Mouse (Mus musculus) brown adipose tissue, adult 24 weeks (tissue): ENCODE results near the gene Drd1. TPM values are rescaled to one million over a fixed set of nuclear protein-coding genes. Genes with fewer than 3 reads are reported as not detected.
A peak's percentile ranks its signal among the peaks of the same experiment; 100 is the strongest.

Experiments used
- H3K27ac ChIP-seq: fragments of 200-500 bp; replicated peaks from 2 replicates; pipeline ENCODE4 v1.5.1; 2012; ENCODE audit warnings: low read depth, mild to moderate bottlenecking, low read length
- H3K4me1 ChIP-seq: fragments of 200-500 bp; 2 replicates; pipeline ENCODE4 v1.6.1; 2012; ENCODE audit warnings: low read length, mixed read lengths; ENCODE audit not compliant: control insufficient read depth, insufficient read depth, insufficient read length
- H3K4me3 ChIP-seq: fragments of 200-500 bp; 2 replicates; pipeline ENCODE4 v1.5.1; 2012; ENCODE audit warnings: low read depth, mild to moderate bottlenecking, low read length, moderate library complexity; ENCODE audit not compliant: insufficient read depth
- polyA plus RNA-seq: library from polyadenylated mRNA; stranded (reverse); fragments of >200 nt; gene quantifications from 2 replicates; pipeline ENCODE4 v1.2.4, GENCODE M21; 2012; ENCODE audit not compliant: missing spikeins, insufficient read depth, insufficient read length

Gene Drd1
- polyA plus RNA-seq: 0.48 TPM in 1 of 2 replicates, not detected in the other

DNA sequence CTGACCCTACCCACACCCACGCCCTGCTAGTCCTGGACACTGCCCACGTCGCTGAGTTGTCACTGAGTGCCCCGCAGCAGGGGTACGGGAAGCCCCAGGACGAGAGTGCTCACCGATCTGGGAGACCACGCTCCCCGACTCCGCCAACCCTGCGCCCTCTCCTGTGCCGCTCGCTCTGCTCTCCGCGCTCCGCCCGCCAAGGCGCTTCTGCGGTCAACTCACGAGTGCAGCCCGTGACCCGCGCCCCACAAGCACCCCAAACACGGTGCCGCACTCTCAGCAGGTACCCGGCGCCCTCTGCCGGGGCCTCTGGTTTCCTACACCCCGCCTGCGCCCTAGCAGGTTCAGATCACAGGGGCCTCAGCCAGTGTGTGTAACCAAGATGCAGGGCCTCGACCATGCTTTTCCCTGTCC, at the start of gene Drd1:
Drd1 (minus strand) TSS at position 258 of the 414 bp plus-strand sequence.
- Histone ChIP-seq H3K4me3 (peak within 1 kb of the TSS; percentile 51), H3K27ac (no peak within 1 kb of the TSS), H3K4me1 (no peaks in the 10 kb centered on the region)

DNA sequence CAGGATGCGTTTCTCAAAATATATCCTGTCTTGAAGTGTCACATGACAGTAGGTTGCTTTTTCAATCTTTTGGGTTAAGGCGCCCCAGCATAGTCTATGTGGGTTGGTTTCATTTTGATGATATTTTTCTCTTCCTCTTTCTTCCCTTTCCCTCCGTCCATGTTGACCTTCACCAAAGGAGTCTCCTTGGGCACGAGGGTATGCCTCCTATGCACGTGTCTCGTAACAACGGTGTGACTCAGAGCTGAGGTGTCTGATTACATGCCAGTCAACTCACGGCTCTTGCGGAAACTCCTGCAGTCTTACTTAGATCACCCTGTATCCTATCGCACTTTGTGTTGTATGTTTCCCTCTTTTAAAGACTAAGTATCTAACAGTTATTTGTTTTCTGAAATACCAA, 48.4 kb upstream of the Drd1 start:
- H3K4me1 ChIP-seq: no peaks in the 10 kb centered on the region
- no peak overlapping the region for H3K4me3 ChIP-seq
- no peak overlapping the region for H3K27ac ChIP-seq

DNA sequence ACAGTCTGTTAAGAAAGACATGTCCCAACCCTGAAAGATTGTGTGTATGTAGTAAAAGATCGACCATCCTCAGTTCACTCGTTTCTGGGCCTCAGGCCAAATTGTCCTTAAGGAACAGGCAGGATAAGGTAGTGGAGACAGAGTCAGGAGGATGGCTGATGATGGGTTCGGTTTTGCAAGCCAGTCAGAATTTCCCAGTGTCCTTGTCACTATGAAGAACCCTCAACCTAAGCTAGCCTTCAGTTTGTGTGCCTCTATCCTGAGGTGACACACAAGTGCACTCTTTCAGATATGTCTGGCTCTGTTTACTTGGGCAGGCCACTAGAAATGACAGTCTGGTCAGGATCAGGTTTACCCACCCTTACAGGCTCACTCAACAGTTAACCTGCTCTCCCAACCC, 47.8 kb upstream of the Drd1 start:
- H3K4me1 ChIP-seq: no peaks in the 10 kb centered on the region
- no peak overlapping the region for H3K4me3 ChIP-seq
- H3K27ac ChIP-seq: no peak overlapping the region

DNA sequence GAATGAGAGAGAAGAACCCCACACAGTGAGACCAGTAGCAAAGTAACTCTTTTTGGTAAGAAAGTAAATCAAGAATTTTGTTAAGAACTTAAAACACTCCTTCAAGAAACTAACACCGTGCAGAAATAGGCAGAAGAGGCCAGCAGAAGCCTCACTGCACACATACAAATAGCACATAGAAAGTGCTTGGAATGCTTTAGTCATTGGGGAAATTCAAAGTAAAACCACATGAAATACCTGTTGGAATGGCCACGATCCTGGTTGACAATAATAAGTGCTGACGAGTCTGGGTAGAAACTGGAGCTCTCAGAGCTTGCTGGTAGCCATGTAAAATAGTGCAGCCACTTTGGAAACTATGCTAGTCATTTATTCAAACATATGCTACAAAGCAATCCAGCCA, 46.6 kb upstream of the Drd1 start:
- no peak overlapping the region for H3K27ac ChIP-seq
- H3K4me3 ChIP-seq: no peak overlapping the region

DNA sequence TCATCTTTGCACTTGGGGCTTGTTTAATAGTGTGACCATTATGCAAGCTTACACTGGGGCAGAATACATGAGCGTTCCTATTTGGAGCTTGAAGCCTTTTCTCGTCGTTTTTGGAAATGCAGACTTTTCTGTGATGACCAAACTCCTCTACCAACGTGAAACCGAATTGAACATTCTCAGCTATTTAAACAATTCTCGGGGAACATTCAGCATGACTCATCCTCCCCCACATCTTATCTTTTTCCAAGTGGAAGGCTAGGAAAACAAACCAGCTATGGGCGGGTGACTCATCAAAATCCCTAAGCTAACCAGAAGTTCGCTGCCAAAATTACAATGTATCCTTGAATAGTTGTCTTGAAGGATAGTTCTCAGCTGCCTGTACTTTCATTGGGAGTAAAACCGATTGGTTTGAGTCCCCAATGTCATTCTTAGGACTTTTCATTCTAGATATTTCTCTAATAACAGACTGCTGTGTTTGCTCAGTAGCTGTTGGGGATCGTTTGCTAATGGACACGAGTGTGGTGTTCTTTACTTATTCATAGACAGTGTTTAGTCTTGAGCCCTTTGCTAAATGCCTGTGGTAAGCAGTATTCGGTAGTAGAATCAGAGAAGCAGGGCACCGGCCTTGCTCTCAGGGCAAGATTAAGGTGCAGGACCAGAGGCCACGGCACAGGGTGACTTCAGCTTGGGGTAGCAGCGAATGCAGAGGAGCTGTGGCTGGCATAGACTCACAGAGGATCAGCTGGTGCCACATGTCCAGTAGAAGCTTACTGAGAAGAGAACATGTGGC, 45.7 kb upstream of the Drd1 start:
- Histone ChIP-seq H3K27ac (0 out of 2 replicates have a peak overlapping the region, but pooled peaks have one; percentile 1), H3K4me1 (no peaks in the 10 kb centered on the region), H3K4me3 (no peak overlapping the region)

More for the DNA sequence above, 46.6 kb upstream of the Drd1 start:
- H3K4me1 ChIP-seq: no peaks in the 10 kb centered on the region

DNA sequence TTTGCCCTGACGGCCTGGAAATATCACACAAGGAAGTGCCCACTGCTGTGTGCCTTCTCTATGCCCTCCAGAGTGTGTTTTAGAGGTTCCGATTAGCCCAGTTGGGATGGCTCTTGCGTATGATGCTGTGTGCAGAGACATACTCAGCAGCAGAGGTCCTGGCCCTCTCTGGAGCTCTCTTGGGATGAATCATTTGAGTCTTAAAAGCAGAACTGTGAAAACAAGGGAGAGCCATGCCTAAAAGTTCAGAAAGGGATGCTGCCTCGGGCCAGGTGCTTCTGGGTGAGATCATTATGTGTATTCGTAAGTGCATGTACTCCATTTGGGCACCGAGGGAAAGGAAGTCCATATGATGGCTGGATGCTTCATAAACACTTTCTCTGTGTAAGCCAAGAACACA, 42.3 kb upstream of the Drd1 start:
- no peak overlapping the region for H3K27ac ChIP-seq
- no peaks in the 10 kb centered on the region for H3K4me1 ChIP-seq

DNA sequence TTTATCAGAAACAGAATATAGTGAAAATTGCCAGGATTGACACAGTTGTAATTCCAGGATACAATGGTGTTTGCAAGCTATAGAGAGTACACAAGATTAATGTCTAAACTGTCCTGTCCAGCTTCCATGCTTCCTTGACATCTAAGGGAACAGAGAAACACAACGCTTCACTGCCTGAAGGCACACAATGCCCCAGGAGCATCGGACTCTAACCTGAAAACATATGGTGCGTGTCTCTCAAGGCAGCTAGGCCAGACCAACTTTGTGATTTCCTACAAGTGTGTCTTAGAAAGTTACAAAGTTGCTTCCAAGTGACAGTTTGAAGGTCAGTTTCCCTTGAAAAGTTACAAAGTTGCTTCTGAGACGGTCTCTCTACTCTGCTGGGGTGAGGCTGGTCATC, 41.7 kb upstream of the Drd1 start:
- Histone ChIP-seq H3K4me1 (no peaks in the 10 kb centered on the region), H3K4me3 (no peak overlapping the region), H3K27ac (no peak overlapping the region)

More for the DNA sequence above, 42.3 kb upstream of the Drd1 start:
- H3K4me3 ChIP-seq: no peak overlapping the region

DNA sequence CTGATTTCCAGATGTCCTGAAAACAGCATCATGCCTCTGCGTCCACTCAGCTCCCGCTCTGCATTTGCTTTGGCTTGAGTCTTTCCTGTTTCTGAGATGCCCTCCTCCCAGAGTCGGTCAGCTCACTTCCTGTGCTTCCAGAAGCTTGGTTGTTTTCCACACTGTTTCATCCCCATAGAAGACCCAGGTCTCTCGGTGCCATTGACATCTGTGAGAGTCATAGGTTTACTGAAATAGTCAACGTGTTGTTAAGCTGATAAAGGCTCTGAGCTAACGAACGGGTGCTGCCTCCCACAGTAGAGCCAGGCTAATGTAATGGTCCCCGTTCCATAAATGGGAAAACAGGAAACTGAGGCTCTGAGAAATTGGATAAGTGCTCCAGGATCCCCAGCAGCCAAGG, 40.2 kb upstream of the Drd1 start:
- Histone ChIP-seq H3K4me3 (no peak overlapping the region), H3K27ac (no peak overlapping the region)

DNA sequence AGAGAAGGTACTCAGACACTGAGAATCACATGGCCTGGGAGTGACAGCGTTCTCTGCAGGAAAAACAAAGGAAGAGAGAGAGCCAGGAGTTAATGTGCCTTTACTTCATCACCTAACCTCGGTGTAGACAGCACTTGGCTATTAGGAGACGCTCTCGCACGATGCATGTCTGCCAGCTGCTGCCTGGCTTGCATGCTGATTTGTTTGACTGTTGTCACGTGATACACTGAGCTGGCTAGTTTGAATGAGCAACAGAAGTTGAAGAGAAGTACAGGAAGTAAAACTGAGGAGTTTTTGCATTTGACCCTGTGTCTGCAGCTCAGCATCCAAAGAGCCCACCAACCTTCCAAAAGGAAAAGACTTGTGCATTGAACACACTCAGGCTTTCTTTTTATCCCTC, 39.5 kb upstream of the Drd1 start:
- Histone ChIP-seq H3K4me3 (no peak overlapping the region), H3K27ac (no peak overlapping the region), H3K4me1 (no peaks in the 10 kb centered on the region)

More for the DNA sequence above, 40.2 kb upstream of the Drd1 start:
- H3K4me1 ChIP-seq: no peaks in the 10 kb centered on the region

DNA sequence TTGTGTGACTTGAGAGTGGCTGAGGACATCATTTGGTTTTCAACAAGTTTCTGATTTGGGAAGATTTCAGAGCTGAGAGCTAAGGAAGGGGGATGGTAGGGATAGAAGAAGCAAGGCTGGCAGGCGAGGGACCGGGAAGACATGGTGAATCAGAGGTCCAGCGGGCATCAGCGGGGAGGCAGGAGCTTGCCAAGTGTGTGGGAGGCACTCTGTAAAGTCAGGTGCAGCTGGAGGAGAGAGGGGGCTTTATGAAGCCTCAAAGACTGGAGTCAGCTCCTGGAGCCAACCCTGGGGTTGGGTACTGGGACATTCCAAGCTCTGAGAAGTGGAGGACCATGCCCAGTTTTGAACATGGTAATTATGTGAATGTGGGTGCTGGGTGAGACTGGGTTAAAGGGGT, 38.8 kb upstream of the Drd1 start:
- Histone ChIP-seq H3K27ac (no peak overlapping the region), H3K4me3 (no peak overlapping the region), H3K4me1 (no peaks in the 10 kb centered on the region)

DNA sequence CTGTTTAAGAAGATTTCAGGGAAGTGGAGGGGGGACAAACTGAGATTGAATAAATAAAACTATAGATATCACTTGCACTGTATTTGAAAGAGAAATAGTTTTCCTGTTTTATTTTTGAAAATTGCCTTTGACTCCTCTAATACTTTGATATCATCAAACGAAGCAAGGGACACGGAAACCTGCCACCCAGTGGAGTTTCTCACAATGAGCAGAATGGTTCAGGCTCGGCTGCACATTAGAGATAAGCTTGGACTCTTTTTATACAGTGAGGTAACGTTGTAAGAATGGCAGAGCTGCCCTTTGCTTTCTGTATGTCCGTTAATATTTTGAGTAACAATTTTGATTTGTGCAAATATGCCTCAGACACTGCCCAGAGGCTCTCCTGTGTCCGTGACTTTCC, 36.2 kb upstream of the Drd1 start:
- no peak overlapping the region for H3K4me3 ChIP-seq
- no peak overlapping the region for H3K27ac ChIP-seq
- no peaks in the 10 kb centered on the region for H3K4me1 ChIP-seq

DNA sequence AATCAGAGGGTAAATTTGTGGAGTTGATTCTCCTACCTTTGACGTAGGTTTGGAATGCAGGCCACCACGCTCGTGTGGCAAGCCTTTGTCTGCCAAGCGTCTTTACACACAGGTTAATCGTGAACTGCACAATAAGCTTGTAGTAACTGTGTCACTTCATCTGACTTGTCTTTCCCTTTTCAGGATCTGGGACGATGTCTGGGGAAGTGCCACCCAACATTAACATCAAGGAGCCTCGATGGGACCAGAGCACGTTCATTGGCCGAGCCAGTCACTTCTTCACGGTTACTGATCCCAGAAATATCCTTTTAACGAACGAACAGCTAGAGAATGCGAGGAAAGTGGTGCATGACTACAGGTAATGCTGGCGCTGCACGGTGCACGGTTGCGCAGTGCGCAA, 29.8 kb upstream of the Drd1 start:
- H3K4me1 ChIP-seq: peaks cover 11% of the 10 kb centered on the region
- H3K4me3 ChIP-seq: no peak overlapping the region
- no peak overlapping the region for H3K27ac ChIP-seq

DNA sequence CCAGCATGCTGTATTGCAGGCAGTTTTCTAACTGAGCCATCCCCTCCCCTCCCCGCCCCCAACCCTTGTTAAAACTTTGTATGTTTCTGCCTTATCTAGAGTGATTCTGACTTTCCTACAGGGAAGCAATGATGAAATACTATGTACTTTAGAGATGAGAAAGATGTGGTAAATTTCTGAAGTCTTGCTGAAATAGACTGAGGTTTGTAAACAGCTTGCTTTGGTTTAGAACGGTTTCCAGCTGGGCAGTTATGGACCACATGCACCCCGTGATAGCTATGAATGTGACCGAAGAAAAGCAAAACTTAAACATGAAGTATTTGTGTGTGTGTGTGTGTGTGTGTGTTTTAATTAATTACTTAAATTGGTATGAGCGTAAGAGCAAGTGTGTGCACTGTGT, 29.3 kb upstream of the Drd1 start:
- Histone ChIP-seq H3K4me1 (peaks cover 15% of the 10 kb centered on the region), H3K27ac (no peak overlapping the region), H3K4me3 (no peak overlapping the region)

DNA sequence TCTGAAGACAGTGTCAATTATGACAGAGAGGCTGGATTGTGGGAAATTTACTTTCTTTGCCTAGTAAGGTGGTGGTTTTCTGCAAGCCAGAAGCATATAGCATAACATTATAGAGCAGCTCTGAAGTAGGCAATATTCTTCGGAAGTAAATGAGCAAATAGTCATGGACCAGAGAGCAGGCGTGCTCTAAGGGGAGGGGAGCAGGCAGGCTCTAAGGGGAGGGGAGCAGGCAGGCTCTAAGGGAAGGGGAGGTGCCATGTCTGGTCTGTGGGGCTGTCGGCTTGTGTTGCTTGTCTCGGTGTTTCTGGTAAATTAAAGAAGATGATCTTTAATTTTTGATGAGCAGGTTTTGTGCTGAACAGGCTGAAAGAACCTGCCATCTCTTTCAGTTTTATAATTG, 28.7 kb upstream of the Drd1 start:
- no peak overlapping the region for H3K27ac ChIP-seq
- no peak overlapping the region for H3K4me3 ChIP-seq
- peaks cover 20% of the 10 kb centered on the region for H3K4me1 ChIP-seq

DNA sequence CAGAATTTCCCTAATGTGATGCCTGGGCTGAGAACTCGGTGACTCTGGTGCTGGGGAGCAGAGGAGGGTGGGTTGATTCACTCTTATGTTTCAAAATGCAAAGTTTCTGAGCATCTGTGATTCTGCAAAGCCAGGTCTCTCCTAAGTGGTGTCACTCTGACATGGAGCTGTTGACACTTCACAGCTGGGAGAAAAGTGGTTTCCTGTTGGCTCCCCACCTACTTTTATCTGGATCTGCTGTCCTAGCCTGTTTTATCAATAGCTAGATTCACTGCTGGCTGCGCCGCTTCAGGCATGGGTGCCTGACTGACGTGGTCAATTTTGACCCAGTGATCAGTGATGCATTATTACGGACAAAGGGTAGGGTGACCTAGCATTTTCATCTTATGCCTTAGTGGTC, 27.4 kb upstream of the Drd1 start:
- Histone ChIP-seq H3K27ac (no peak overlapping the region), H3K4me1 (peaks cover 26% of the 10 kb centered on the region), H3K4me3 (no peak overlapping the region)

DNA sequence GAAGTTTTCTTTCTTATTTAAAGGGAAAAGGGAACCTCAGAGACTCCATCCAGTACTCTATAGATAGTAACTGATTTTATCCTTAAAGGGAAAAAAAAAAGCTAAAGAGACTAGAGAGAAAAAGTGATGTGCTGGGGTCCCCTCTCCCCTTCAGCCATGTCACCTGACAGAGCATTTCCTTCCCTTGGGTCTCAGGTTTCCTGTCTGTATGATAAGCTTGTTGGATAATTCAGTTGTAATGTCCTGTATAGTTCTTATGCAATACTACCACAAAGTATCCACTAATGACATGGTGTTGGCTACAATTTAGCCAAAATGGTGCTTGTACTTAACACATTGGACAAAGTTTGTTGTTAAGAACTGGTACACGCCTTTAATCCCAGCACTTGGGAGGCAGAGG, 25.3 kb upstream of the Drd1 start:
- Histone ChIP-seq H3K27ac (0 out of 2 replicates have a peak overlapping the region, but pooled peaks have one; percentile 70), H3K4me3 (no peak overlapping the region)

More for the DNA sequence above, 25.3 kb upstream of the Drd1 start:
- H3K4me1 ChIP-seq: peaks cover 40% of the 10 kb centered on the region
